Mouse (Mus musculus) urinary bladder, postnatal 4 days (tissue): Measurements from ENCODE around the gene Hps1.

Experiments
- DNase-seq, 2 experiments: peaks; one replicate each; pipeline ENCODE4 v3.0.0; 2021 to 2022; ENCODE audit warnings: low spot score in 2 of 2

Hps1 gene

DNA sequence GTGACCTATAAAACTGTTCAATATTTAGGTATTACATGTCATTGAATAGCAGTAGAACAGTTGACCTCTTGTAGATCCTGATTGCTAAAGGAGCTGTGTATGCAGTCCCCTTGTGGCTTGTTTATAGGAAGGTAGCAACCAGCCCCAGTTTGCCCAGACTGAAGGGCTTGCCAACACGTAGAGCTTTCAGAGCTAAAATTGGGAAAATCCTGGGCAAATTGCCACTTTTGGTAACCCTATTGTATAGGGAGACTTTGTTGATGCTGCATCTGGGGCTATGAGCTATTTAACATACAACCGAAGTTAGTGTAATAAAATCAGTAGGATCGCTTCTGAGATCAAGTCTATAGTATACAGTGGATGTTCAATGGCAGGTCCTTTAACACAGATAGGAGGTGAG, 61.7 kb downstream of the Hps1 start:
- no peak for DNase-seq

DNA sequence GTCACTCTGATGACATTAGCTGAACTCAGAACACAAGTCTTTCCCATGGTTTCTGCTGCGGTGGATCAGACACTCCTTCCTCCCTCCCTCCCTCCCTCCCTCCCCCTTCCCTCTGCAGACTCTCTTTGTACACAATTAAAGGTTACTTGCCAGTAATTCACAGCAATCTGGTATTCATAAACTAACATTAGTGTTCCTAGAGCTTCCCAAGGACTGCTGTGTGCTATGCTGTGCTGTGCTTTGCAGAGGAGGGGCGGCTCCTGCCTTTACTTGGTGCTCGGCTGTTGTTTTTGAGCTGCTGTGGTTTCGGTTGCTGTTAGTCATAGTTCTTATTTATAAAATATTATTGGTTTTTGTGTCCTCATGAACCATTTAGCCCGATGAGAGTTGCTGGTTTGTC, 62.1 kb downstream of the Hps1 start:
- no peak for DNase-seq

DNA sequence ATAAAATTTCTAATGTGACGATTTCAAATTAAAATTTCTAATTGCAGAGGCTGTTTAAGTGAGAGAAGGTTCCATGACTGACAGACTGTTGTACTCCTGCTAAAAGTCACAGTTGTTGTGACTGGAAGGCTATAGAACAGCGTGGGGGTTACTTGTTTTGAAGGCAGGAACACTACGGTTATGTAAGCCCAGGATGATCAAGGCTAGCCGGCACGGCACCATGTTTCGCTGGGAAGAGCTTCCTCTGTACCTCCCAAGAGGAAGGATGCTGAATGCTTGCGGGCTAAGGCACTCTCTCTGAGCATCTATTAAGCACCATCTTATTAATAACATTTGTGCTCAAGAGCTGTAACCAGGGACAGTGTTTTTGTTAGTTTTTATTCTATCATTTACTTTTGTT, 63.3 kb downstream of the Hps1 start:
- DNase-seq, result no peak

DNA sequence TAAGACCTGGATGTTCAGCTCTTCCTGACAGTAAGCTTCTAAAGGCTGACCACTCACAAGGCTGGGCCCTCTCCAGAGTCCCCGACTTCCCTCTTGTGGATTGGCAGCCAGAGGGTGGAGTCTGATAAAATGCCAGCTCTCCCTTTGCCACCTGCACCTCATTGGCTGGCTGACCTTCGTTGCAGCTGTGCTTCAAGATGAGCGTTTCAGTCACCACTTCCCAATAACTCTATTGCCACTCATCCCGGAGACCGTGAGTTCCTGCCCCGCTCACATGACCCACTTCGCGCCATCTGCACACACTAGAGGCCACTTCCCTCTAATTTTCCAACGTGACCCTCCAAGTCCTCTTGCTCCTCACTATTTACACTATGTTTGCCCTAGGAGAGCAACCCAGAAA, 66.0 kb downstream of the Hps1 start:
- no peak for DNase-seq
